Comparison of ENCODE assay signal across 8 mouse cellular contexts in genomic region chr8:94861352-94861910, GRCm38 (mm10). TPM values are rescaled to one million over a fixed set of nuclear protein-coding genes. Genes with fewer than 3 reads are reported as not detected.
DNase-seq lines count a peak whose midpoint lies in the region; ATAC-seq and TF ChIP-seq lines count a peak whose summit lies in the region.

No protein-coding gene starts in this region.

- no peak overlapping the region for H3K9ac ChIP-seq in heart, embryonic 12.5 days

- peak; percentile 58 for TF ChIP-seq CTCF in C2C12 (IDR thresholded peaks at IDR 0.05; ENCODE audit: control insufficient read depth, insufficient read depth, insufficient read length)

- peaks cover 28% of the 10 kb centered on the region for H3K4me1 ChIP-seq in heart, embryonic 12.5 days (replicated peaks)

- H3K79me2 ChIP-seq in C2C12 (ENCODE audit: control insufficient read depth, insufficient read depth), result peaks cover 33% of the 10 kb centered on the region

- H3K79me3 ChIP-seq in C2C12 (ENCODE audit: low read depth), result peaks cover 16% of the 10 kb centered on the region

- 65% methylated on average over 8 of the region's 8 CpGs for WGBS in heart, embryonic 12.5 days

- no peak overlapping the region for H3K4me2 ChIP-seq in heart, embryonic 12.5 days

- no peaks in the 10 kb centered on the region for H3K9me3 ChIP-seq in heart, embryonic 12.5 days (replicated peaks)

- peak; percentile 65 to 80 for DNase-seq in heart, adult 18-20 months
- peak; percentile 62 for DNase-seq in adrenal gland, adult 2 months
- peak; percentile 71 for DNase-seq in forelimb bud, embryonic 11.5 days (ENCODE audit: low read depth, low spot score)
- DNase-seq in kidney, postnatal 36 days, result peak; percentile 80 to 89
- DNase-seq in thymus, postnatal 4 days, result peak; percentile 82

- no peak overlapping the region for H3K27ac ChIP-seq in heart, embryonic 12.5 days (ENCODE audit: poor library complexity, severe bottlenecking)

- H3K27me3 ChIP-seq in heart, embryonic 12.5 days (replicated peaks), result no peaks in the 10 kb centered on the region
- no peaks in the 10 kb centered on the region for H3K27me3 ChIP-seq in C2C12 (ENCODE audit: control insufficient read depth, insufficient read depth, insufficient read length)

- no peak overlapping the region for H3ac ChIP-seq in C2C12 (ENCODE audit: control insufficient read depth, insufficient read length, low read depth)

- H3K4me3 ChIP-seq in heart, embryonic 12.5 days, result no peak overlapping the region
- no peak overlapping the region for H3K4me3 ChIP-seq in C2C12 (ENCODE audit: insufficient read depth, poor library complexity, severe bottlenecking)

- no peak for ATAC-seq in heart, embryonic 12.5 days (ENCODE audit: insufficient number of reproducible peaks, low FRiP score)
- ATAC-seq in monocyte, adult 5-6 weeks (replicated peaks; ENCODE audit: insufficient number of reproducible peaks, low FRiP score, low TSS enrichment, poor library complexity, severe bottlenecking), result peak; percentile 60; the same call in 1 of the 2 replicates

- H3K36me3 ChIP-seq in heart, embryonic 12.5 days, result peaks cover 65% of the 10 kb centered on the region
- peaks cover 53% of the 10 kb centered on the region for H3K36me3 ChIP-seq in C2C12 (ENCODE audit: control insufficient read depth, insufficient read depth)

TF ChIP-seq in C2C12, 6 proteins besides CTCF, POLR2A, EP300 and RAD21:
- TF ChIP-seq USF1 (IDR thresholded peaks at IDR 0.05; ENCODE audit: low read depth), result no peak
- no peak for TF ChIP-seq FOSL1 (IDR thresholded peaks at IDR 0.05; ENCODE audit: insufficient read depth, low read length, poor library complexity, severe bottlenecking)
- no peak for TF ChIP-seq MYOD1 (IDR thresholded peaks at IDR 0.05; ENCODE audit: control insufficient read depth, insufficient read length, low read depth)
- TF ChIP-seq CEBPB (IDR thresholded peaks at IDR 0.05; ENCODE audit: low read depth), result no peak
- TF ChIP-seq MYOG (IDR thresholded peaks at IDR 0.05; ENCODE audit: control insufficient read depth, extremely low read depth, insufficient read length), result no peak
- TF ChIP-seq MAX (IDR thresholded peaks at IDR 0.05), result no peak

RNA-seq across cellular contexts. Expression of gene Polr2c, which starts 4.2 kb away (rescaled TPM):
- total RNA-seq in heart, adult 18-20 months (2021), result 10 to 100 TPM; 62.3 to 65.6 TPM
- polyA plus RNA-seq in heart, embryonic 12.5 days (2016; fragmentation: Nextera tagmentation; extraction: Ambion mirVana), result 122 and 126 TPM in 2 replicates
- 124 TPM for polyA plus RNA-seq in C2C12 (2012; fragmentation: generic; extraction: Trizol)
- 10 to 100 TPM; 54.5 to 68.0 TPM for total RNA-seq in adrenal gland, adult 2 months (2021)
- 52.0 and 66.6 TPM in 2 replicates for polyA plus RNA-seq in adrenal gland, adult 2 months (2012; rRNA removed)
- 36.9 to 49.4 TPM (median 40.6 TPM) in 3 replicates for total RNA-seq in monocyte, adult 5-6 weeks (2017)

RNA-seq across cellular contexts. Expression of gene Dok4, which starts 14.7 kb away (rescaled TPM):
- total RNA-seq in heart, adult 18-20 months (2021), result 10 to 100 TPM; 11.9 to 16.6 TPM
- polyA plus RNA-seq in heart, embryonic 12.5 days (2016; fragmentation: Nextera tagmentation; extraction: Ambion mirVana), result 53.3 and 54.2 TPM in 2 replicates
- 6.7 TPM for polyA plus RNA-seq in C2C12 (2012; fragmentation: generic; extraction: Trizol)
- 10 to 100 TPM in 1 of 2 experiments, 1 to 10 TPM in 1; 5.8 to 12.4 TPM for total RNA-seq in adrenal gland, adult 2 months (2021)
- polyA plus RNA-seq in adrenal gland, adult 2 months (2012; rRNA removed), result 13.0 and 18.2 TPM in 2 replicates
- 0.97 to 4.5 TPM (median 1.2 TPM) in 3 replicates for total RNA-seq in monocyte, adult 5-6 weeks (2017)

RNA-seq across cellular contexts. Expression of gene Ciapin1, which starts 23.3 kb away (rescaled TPM):
- total RNA-seq in heart, adult 18-20 months (2021), result 10 to 100 TPM; 66.6 to 74.8 TPM
- 102 and 109 TPM in 2 replicates for polyA plus RNA-seq in heart, embryonic 12.5 days (2016; fragmentation: Nextera tagmentation; extraction: Ambion mirVana)
- 115 TPM for polyA plus RNA-seq in C2C12 (2012; fragmentation: generic; extraction: Trizol)
- 100 to 1,000 TPM in 1 of 2 experiments, 10 to 100 TPM in 1; 81.5 to 123 TPM for total RNA-seq in adrenal gland, adult 2 months (2021)
- polyA plus RNA-seq in adrenal gland, adult 2 months (2012; rRNA removed), result 118 and 146 TPM in 2 replicates
- total RNA-seq in monocyte, adult 5-6 weeks (2017), result 17.0 to 23.7 TPM (median 17.3 TPM) in 3 replicates

RNA-seq across cellular contexts. Expression of gene Coq9, which starts 23.3 kb away (rescaled TPM):
- 100 to 1,000 TPM; 627 to 660 TPM for total RNA-seq in heart, adult 18-20 months (2021)
- polyA plus RNA-seq in heart, embryonic 12.5 days (2016; fragmentation: Nextera tagmentation; extraction: Ambion mirVana), result 118 and 121 TPM in 2 replicates
- polyA plus RNA-seq in C2C12 (2012; fragmentation: generic; extraction: Trizol), result 44.0 TPM
- 100 to 1,000 TPM; 186 to 208 TPM for total RNA-seq in adrenal gland, adult 2 months (2021)
- polyA plus RNA-seq in adrenal gland, adult 2 months (2012; rRNA removed), result 538 and 543 TPM in 2 replicates
- total RNA-seq in monocyte, adult 5-6 weeks (2017), result 23.0 to 27.5 TPM (median 25.1 TPM) in 3 replicates

RNA-seq across cellular contexts. Expression of gene Ccl17, which starts 51.2 kb away (rescaled TPM):
- 1 to 10 TPM in 1 of 2 experiments, not detected in 1; 1.5 TPM for total RNA-seq in heart, adult 18-20 months (2021)
- polyA plus RNA-seq in heart, embryonic 12.5 days (2016; fragmentation: Nextera tagmentation; extraction: Ambion mirVana), result 0.75 TPM in 1 of 2 replicates, not detected in the other
- polyA plus RNA-seq in C2C12 (2012; fragmentation: generic; extraction: Trizol), result 0.55 TPM
- total RNA-seq in adrenal gland, adult 2 months (2021), result 1 to 10 TPM in 1 of 2 experiments, not detected in 1; 1.7 TPM
- polyA plus RNA-seq in adrenal gland, adult 2 months (2012; rRNA removed), result 0.36 TPM in 1 of 2 replicates, not detected in the other
- total RNA-seq in monocyte, adult 5-6 weeks (2017), result not detected in 3 replicates
